Mouse (Mus musculus) C3H10T1/2 (cell line): ENCODE data around the gene Zfp568. TPM values are rescaled to one million over a fixed set of nuclear protein-coding genes. Genes with fewer than 3 reads are reported as not detected.

Experiments
- polyA plus RNA-seq, 2 experiments: library from polyadenylated mRNA; unstranded; fragments of >200 nt; fragmentation: generic; extraction: Trizol; gene quantifications; one replicate each; pipeline ENCODE4 v1.2.1; 2012; ENCODE audit warnings: missing spikeins in 2 of 2

Zfp568 gene
- polyA plus RNA-seq, result 1 to 10 TPM in 1 of 2 experiments, under 1 TPM in 1; 0.22 to 2.1 TPM

GRCm38 (mm10) chr7:29983690-29984380 is at the start of gene Zfp568:
Zfp568 (plus strand) TSS chr7:29983955.

GRCm38 (mm10) chr7:29953513-29954401 is 30.0 kb upstream of the Zfp568 start, which contains the start of gene Zfp74:
Zfp74 (minus strand) TSS chr7:29954089.

GRCm38 (mm10) chr7:30050882-30051548 is 67.3 kb downstream of the Zfp568 start, which contains the start of gene Zfp14:
Zfp14 (minus strand) TSS chr7:30051380.

GRCm38 (mm10) chr7:30072146-30073028 is 88.6 kb downstream of the Zfp568 start, which contains the start of gene Zfp82:
Zfp82 (minus strand) TSS chr7:30072900.

Other genes starting within 250 kb of the Zfp568 start
- gene Zfp84, start 215.4 kb upstream of the Zfp568 start, polyA plus RNA-seq, result 1 to 10 TPM in 1 of 2 experiments, under 1 TPM in 1; 0.34 to 2.9 TPM
- 1 to 10 TPM; 1.7 to 5.5 TPM for gene Zfp30, start 200.0 kb upstream of the Zfp568 start, polyA plus RNA-seq
- gene Zfp790, start 167.8 kb upstream of the Zfp568 start, polyA plus RNA-seq, result 1 to 10 TPM in 1 of 2 experiments, under 1 TPM in 1; 0.14 to 3.0 TPM
- 1 to 10 TPM in 1 of 2 experiments, under 1 TPM in 1; 0.09 to 1.4 TPM for gene Zfp940, start 130.3 kb upstream of the Zfp568 start, polyA plus RNA-seq
- gene Zfp420, start 124.0 kb upstream of the Zfp568 start, polyA plus RNA-seq, result under 1 TPM; 0.25 to 0.98 TPM
- gene Zfp27, start 77.4 kb upstream of the Zfp568 start, polyA plus RNA-seq, result 1 to 10 TPM in 1 of 2 experiments, under 1 TPM in 1; 0.23 to 5.7 TPM
- gene Zfp383, start 75.7 kb upstream of the Zfp568 start, polyA plus RNA-seq, result 1 to 10 TPM in 1 of 2 experiments, under 1 TPM in 1; 0.11 to 3.4 TPM
- gene Zfp74, start 29.9 kb upstream of the Zfp568 start, polyA plus RNA-seq, result 1 to 10 TPM in 1 of 2 experiments, under 1 TPM in 1; 0.29 to 2.7 TPM
- 1 to 10 TPM in 1 of 2 experiments, under 1 TPM in 1; 0.07 to 2.3 TPM for gene Zfp14, start 67.4 kb downstream of the Zfp568 start, polyA plus RNA-seq
- 1 to 10 TPM in 1 of 2 experiments, under 1 TPM in 1; 0.41 to 2.9 TPM for gene Zfp82, start 88.9 kb downstream of the Zfp568 start, polyA plus RNA-seq
- gene Gm26920, start 106.5 kb downstream of the Zfp568 start, polyA plus RNA-seq, result under 1 TPM; 0.02 to 0.77 TPM
- gene Zfp566, start 106.6 kb downstream of the Zfp568 start, polyA plus RNA-seq, result 1 to 10 TPM in 1 of 2 experiments, under 1 TPM in 1; 0.22 to 4.5 TPM
- 10 to 100 TPM in 1 of 2 experiments, under 1 TPM in 1; 0.92 to 11.2 TPM for gene Zfp260, start 110.8 kb downstream of the Zfp568 start, polyA plus RNA-seq
- gene Zfp382, start 138.0 kb downstream of the Zfp568 start, polyA plus RNA-seq, result 1 to 10 TPM in 1 of 2 experiments, under 1 TPM in 1; 0.15 to 2.5 TPM
- 10 to 100 TPM in 1 of 2 experiments, under 1 TPM in 1; 0.48 to 12.2 TPM for gene Zfp146, start 185.8 kb downstream of the Zfp568 start, polyA plus RNA-seq
- gene Cox7a1, start 200.2 kb downstream of the Zfp568 start, polyA plus RNA-seq, result 1 to 10 TPM; 2.7 to 6.7 TPM
- gene Capns1, start 214.9 kb downstream of the Zfp568 start, polyA plus RNA-seq, result 100 to 1,000 TPM; 667 to 923 TPM
- gene Polr2i, start 248.0 kb downstream of the Zfp568 start, polyA plus RNA-seq, result 100 to 1,000 TPM; 140 to 190 TPM
- 100 to 1,000 TPM; 159 to 336 TPM for gene Tbcb, start 248.3 kb downstream of the Zfp568 start, polyA plus RNA-seq